Mouse (Mus musculus) myocyte (in vitro differentiated cells): ENCODE results near the gene Pfdn4. TPM values are rescaled to one million over a fixed set of nuclear protein-coding genes. Genes with fewer than 3 reads are reported as not detected.

Source experiments
- H3K27me3 ChIP-seq: one replicate; pipeline ENCODE4 v1.6.1; 2011; ENCODE audit not compliant: control insufficient read depth, insufficient read depth, insufficient read length
- H3K36me3 ChIP-seq: one replicate; pipeline ENCODE4 v1.6.1; 2011; ENCODE audit not compliant: control insufficient read depth, insufficient read depth
- H3K4me2 ChIP-seq: one replicate; pipeline ENCODE4 v1.6.1; 2011; ENCODE audit warnings: low read depth, control low read depth
- H3K4me3 ChIP-seq: one replicate; pipeline ENCODE4 v1.5.1; 2011; ENCODE audit warnings: mild to moderate bottlenecking, control low read depth, moderate library complexity
- H3K79me2 ChIP-seq: one replicate; pipeline ENCODE4 v1.6.1; 2011; ENCODE audit not compliant: control insufficient read depth, insufficient read depth
- H3ac ChIP-seq: one replicate; pipeline ENCODE4 v1.6.1; 2011; ENCODE audit not compliant: control insufficient read depth, insufficient read length
- CEBPB ChIP-seq: IDR thresholded peaks from 2 replicates; pipeline ENCODE4 v1.6.1; 2011; ENCODE audit warnings: mild to moderate bottlenecking, moderate library complexity; ENCODE audit not compliant: poor library complexity, insufficient read depth, severe bottlenecking
- E2F4 ChIP-seq: IDR thresholded peaks from one replicate; pipeline ENCODE4 v1.6.1; 2011; ENCODE audit warnings: mild to moderate bottlenecking, control low read depth, moderate library complexity; ENCODE audit not compliant: insufficient read depth
- MAX ChIP-seq: IDR thresholded peaks from one replicate; pipeline ENCODE4 v1.6.1; 2011; ENCODE audit warnings: low read depth, mild to moderate bottlenecking, control low read depth
- MYOD1 ChIP-seq, 3 experiments: IDR thresholded peaks; one replicate each; pipeline ENCODE4 v1.6.1; 2011; ENCODE audit warnings: control low read depth in 2 of 3, low read depth in 2 of 3, mild to moderate bottlenecking in 2 of 3, moderate library complexity in 1 of 3; ENCODE audit not compliant: insufficient read length in 2 of 3, control insufficient read depth in 1 of 3
- MYOG ChIP-seq, 3 experiments: IDR thresholded peaks; one replicate each; pipeline ENCODE4 v1.6.1; 2011; ENCODE audit warnings: control low read depth in 2 of 3, low read depth in 2 of 3, mild to moderate bottlenecking in 2 of 3; ENCODE audit not compliant: insufficient read length in 2 of 3, control insufficient read depth in 1 of 3, insufficient read depth in 1 of 3
- POLR2A ChIP-seq: IDR thresholded peaks from one replicate; pipeline ENCODE4 v1.6.1; 2011; ENCODE audit warnings: low read depth, mild to moderate bottlenecking, control low read depth, moderate library complexity; ENCODE audit not compliant: insufficient read length
- POLR2AphosphoS2 ChIP-seq: IDR thresholded peaks from one replicate; pipeline ENCODE4 v1.6.1; 2011; ENCODE audit warnings: low read depth, control low read depth; ENCODE audit not compliant: insufficient read length
- REST ChIP-seq: IDR thresholded peaks from one replicate; pipeline ENCODE4 v1.6.1; 2011; ENCODE audit warnings: mild to moderate bottlenecking, control low read depth, moderate library complexity; ENCODE audit not compliant: insufficient read depth, insufficient read length
- SRF ChIP-seq: IDR thresholded peaks from one replicate; pipeline ENCODE4 v1.6.1; 2011; ENCODE audit warnings: low read depth; ENCODE audit not compliant: control insufficient read depth, insufficient read length
- TCF12 ChIP-seq: IDR thresholded peaks from one replicate; pipeline ENCODE4 v1.6.1; 2011; ENCODE audit warnings: mild to moderate bottlenecking, control low read depth; ENCODE audit not compliant: poor library complexity, insufficient read depth, severe bottlenecking
- TCF3 ChIP-seq: IDR thresholded peaks from one replicate; pipeline ENCODE4 v1.6.1; 2011; ENCODE audit warnings: low read depth, control low read depth; ENCODE audit not compliant: insufficient read length
- USF1 ChIP-seq: IDR thresholded peaks from one replicate; pipeline ENCODE4 v1.6.1; 2011; ENCODE audit warnings: low read depth, mild to moderate bottlenecking, control low read depth, moderate library complexity
- polyA plus RNA-seq: library from polyadenylated mRNA; unstranded; fragments of >200 nt; fragmentation: generic; extraction: Trizol; gene quantifications from one replicate; pipeline ENCODE4 v1.2.1, GENCODE M21; 2012; ENCODE audit warnings: missing spikeins

Pfdn4 gene
- polyA plus RNA-seq, 1 experiment: 34.0 TPM

DNA sequence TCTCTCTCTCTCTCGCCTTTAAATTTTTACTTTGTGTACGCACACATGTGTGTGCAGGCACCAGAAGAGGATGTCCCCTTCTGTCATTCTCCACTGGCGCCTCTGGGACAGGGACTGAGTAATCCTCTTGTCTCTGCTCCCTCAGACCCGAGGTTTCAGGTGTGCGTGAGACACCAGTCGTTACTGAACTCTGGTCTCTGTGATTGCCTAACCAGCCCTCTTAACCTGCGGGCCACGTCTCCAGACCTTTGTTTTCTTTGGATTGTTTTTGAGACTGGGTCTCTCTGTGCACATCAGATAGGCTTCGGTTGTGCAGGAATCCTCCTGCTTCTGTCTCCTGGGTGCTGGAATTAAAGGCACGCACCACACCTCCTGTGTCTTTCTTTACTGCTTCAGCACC lies 37.0 kb upstream of the Pfdn4 start:
- Histone ChIP-seq H3K27me3 (peaks cover 27% of the 10 kb centered on the region), H3K36me3 (no peaks in the 10 kb centered on the region), H3K4me3 (no peak overlapping the region), H3K79me2 (no peaks in the 10 kb centered on the region), H3K4me2 (no peak overlapping the region), H3ac (no peak overlapping the region)
- TF ChIP-seq POLR2A (no peak), MYOD1 (IDR thresholded peaks at IDR 0.05; ENCODE audit: control insufficient read depth in 1 of 3, insufficient read length in 2 of 3, low read depth in 2 of 3) (no peak), POLR2AphosphoS2 (no peak), E2F4 (no peak)

DNA sequence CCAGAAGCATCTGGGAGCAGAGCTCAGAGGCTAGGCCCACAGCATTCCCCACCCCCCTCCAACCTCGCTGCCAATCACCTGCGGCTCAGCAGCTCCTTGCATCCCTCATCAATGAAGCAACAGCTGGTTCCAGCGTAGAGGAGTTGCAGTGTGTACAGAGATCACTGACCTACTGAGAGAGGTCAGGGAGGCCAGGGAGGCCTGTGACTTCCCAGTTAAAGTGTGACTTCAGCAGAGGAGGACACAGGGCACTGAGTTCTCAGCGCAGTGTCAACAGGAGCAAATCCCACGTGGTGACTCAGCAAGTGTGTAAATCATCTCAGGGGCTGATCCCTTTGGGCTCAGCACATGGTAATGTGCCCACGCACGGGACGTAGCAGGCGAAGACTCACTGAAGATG lies 36.4 kb upstream of the Pfdn4 start:
- Histone ChIP-seq H3K36me3 (no peaks in the 10 kb centered on the region), H3K79me2 (no peaks in the 10 kb centered on the region), H3ac (no peak overlapping the region), H3K4me3 (no peak overlapping the region), H3K27me3 (peaks cover 26% of the 10 kb centered on the region), H3K4me2 (no peak overlapping the region)
- TF ChIP-seq CEBPB: no peak
- no peak for TF ChIP-seq TCF3
- TF ChIP-seq POLR2AphosphoS2: no peak
- TF ChIP-seq POLR2A: no peak
- TF ChIP-seq MAX: no peak
- no peak for TF ChIP-seq E2F4
- TF ChIP-seq REST: no peak
- TF ChIP-seq MYOD1 (IDR thresholded peaks at IDR 0.05; ENCODE audit: control insufficient read depth in 1 of 3, insufficient read length in 2 of 3, low read depth in 2 of 3): no peak
- no peak for TF ChIP-seq SRF
- TF ChIP-seq MYOG (IDR thresholded peaks at IDR 0.05; ENCODE audit: control insufficient read depth in 1 of 3, insufficient read depth in 1 of 3, insufficient read length in 2 of 3, low read depth in 2 of 3): no peak
- TF ChIP-seq TCF12: no peak
- no peak for TF ChIP-seq USF1

DNA sequence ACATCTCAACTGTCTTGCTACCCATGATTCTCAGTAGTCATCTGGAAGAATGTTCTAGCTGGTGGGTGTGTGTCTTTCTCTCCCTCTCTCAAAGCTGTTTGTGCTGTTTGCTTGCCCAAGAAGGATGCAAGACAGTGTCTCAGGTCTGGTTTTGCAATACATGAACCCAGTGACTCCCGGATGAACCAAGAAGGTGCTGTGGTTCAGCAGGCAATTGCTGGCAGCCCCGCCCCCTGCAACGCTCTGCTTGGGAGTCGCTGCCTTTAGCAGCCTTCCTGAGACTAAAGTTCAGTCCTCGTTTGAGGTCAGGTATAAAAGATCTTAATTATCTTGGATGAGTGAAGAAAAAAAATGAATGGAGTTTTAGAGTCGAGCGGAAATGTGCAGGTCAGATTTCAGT lies 34.6 kb upstream of the Pfdn4 start:
- Histone ChIP-seq H3K4me3 (no peak overlapping the region), H3ac (no peak overlapping the region), H3K36me3 (no peaks in the 10 kb centered on the region), H3K79me2 (no peaks in the 10 kb centered on the region), H3K4me2 (no peak overlapping the region), H3K27me3 (peaks cover 20% of the 10 kb centered on the region)
- TF ChIP-seq USF1 (no peak), MYOG (IDR thresholded peaks at IDR 0.05; ENCODE audit: control insufficient read depth in 1 of 3, insufficient read depth in 1 of 3, insufficient read length in 2 of 3, low read depth in 2 of 3) (no peak), SRF (no peak), MAX (no peak), REST (no peak), POLR2A (no peak), POLR2AphosphoS2 (no peak), MYOD1 (IDR thresholded peaks at IDR 0.05; ENCODE audit: control insufficient read depth in 1 of 3, insufficient read length in 2 of 3, low read depth in 2 of 3) (no peak), TCF12 (no peak), CEBPB (no peak), E2F4 (no peak), TCF3 (no peak)

DNA sequence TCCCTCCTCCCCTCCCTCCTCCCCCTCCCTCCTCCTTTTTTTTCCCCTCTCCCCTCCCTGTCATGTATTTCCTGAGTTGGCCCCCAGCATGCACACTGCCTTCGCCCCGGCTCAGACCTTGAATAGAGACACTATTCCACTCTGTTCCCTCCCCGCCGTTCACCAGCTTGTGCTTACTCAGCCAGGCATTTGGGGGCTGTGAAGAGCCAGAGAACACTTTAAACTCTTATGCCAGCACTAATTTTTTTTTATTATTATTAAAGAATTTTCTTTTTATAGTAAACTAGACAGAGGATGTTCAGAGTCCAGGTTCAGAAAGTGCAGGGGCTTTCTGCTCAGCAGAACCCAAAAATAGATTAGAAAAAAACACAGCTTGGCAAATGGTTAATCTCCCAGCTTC lies 31.4 kb upstream of the Pfdn4 start:
- no peaks in the 10 kb centered on the region for H3K36me3 ChIP-seq
- H3K4me2 ChIP-seq: no peak overlapping the region
- no peaks in the 10 kb centered on the region for H3K79me2 ChIP-seq
- peaks cover 6% of the 10 kb centered on the region for H3K27me3 ChIP-seq
- TF ChIP-seq REST (no peak), USF1 (no peak), MYOD1 (IDR thresholded peaks at IDR 0.05; ENCODE audit: control insufficient read depth in 1 of 3, insufficient read length in 2 of 3, low read depth in 2 of 3) (no peak), TCF3 (no peak), CEBPB (no peak), POLR2A (no peak), POLR2AphosphoS2 (no peak), MAX (no peak), TCF12 (no peak)
- no peak overlapping the region for H3K4me3 ChIP-seq
- no peak overlapping the region for H3ac ChIP-seq

DNA sequence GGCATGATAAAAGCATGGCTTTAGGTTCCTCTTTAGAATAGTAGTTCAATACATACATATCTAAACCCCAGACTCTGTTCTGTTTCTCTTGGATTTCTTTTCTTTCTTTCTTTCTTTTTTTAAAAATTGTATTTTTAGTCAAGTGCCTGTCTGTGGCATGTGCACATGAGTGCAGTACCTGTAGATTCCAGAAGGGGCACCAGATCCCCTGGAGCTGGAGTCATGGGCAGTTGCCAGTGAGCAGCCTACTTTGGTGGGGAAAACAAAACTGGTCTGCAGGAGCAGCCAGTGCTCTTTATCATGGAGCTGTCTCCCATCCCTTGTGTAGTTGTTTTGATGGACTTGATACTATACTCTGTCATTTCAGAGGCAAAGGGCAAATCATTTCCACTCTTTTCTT lies 28.2 kb upstream of the Pfdn4 start:
- TF ChIP-seq USF1 (no peak), TCF12 (no peak), TCF3 (no peak), E2F4 (no peak), POLR2A (no peak), REST (no peak), MYOG (IDR thresholded peaks at IDR 0.05; ENCODE audit: control insufficient read depth in 1 of 3, insufficient read depth in 1 of 3, insufficient read length in 2 of 3, low read depth in 2 of 3) (no peak), CEBPB (no peak), POLR2AphosphoS2 (no peak), MAX (no peak), SRF (no peak)
- Histone ChIP-seq H3K4me2 (no peak overlapping the region), H3K4me3 (no peak overlapping the region), H3K27me3 (peaks cover 4% of the 10 kb centered on the region), H3ac (no peak overlapping the region), H3K79me2 (no peaks in the 10 kb centered on the region), H3K36me3 (no peaks in the 10 kb centered on the region)
